Mouse (Mus musculus) myocyte (in vitro differentiated cells): Measurements from ENCODE around the gene Slc1a3. TPM values are rescaled to one million over a fixed set of nuclear protein-coding genes. Genes with fewer than 3 reads are reported as not detected.

Source experiments
- H3K27me3 ChIP-seq: one replicate; pipeline ENCODE4 v1.6.1; 2011; ENCODE audit not compliant: control insufficient read depth, insufficient read depth, insufficient read length
- H3K36me3 ChIP-seq: one replicate; pipeline ENCODE4 v1.6.1; 2011; ENCODE audit not compliant: control insufficient read depth, insufficient read depth
- H3K4me2 ChIP-seq: one replicate; pipeline ENCODE4 v1.6.1; 2011; ENCODE audit warnings: low read depth, control low read depth
- H3K4me3 ChIP-seq: one replicate; pipeline ENCODE4 v1.5.1; 2011; ENCODE audit warnings: mild to moderate bottlenecking, control low read depth, moderate library complexity
- H3K79me2 ChIP-seq: one replicate; pipeline ENCODE4 v1.6.1; 2011; ENCODE audit not compliant: control insufficient read depth, insufficient read depth
- H3ac ChIP-seq: one replicate; pipeline ENCODE4 v1.6.1; 2011; ENCODE audit not compliant: control insufficient read depth, insufficient read length
- CEBPB ChIP-seq: IDR thresholded peaks from 2 replicates; pipeline ENCODE4 v1.6.1; 2011; ENCODE audit warnings: mild to moderate bottlenecking, moderate library complexity; ENCODE audit not compliant: poor library complexity, insufficient read depth, severe bottlenecking
- E2F4 ChIP-seq: IDR thresholded peaks from one replicate; pipeline ENCODE4 v1.6.1; 2011; ENCODE audit warnings: mild to moderate bottlenecking, control low read depth, moderate library complexity; ENCODE audit not compliant: insufficient read depth
- MAX ChIP-seq: IDR thresholded peaks from one replicate; pipeline ENCODE4 v1.6.1; 2011; ENCODE audit warnings: low read depth, mild to moderate bottlenecking, control low read depth
- MYOD1 ChIP-seq, 3 experiments: IDR thresholded peaks; one replicate each; pipeline ENCODE4 v1.6.1; 2011; ENCODE audit warnings: control low read depth in 2 of 3, low read depth in 2 of 3, mild to moderate bottlenecking in 2 of 3, moderate library complexity in 1 of 3; ENCODE audit not compliant: insufficient read length in 2 of 3, control insufficient read depth in 1 of 3
- MYOG ChIP-seq, 3 experiments: IDR thresholded peaks; one replicate each; pipeline ENCODE4 v1.6.1; 2011; ENCODE audit warnings: control low read depth in 2 of 3, low read depth in 2 of 3, mild to moderate bottlenecking in 2 of 3; ENCODE audit not compliant: insufficient read length in 2 of 3, control insufficient read depth in 1 of 3, insufficient read depth in 1 of 3
- POLR2A ChIP-seq: IDR thresholded peaks from one replicate; pipeline ENCODE4 v1.6.1; 2011; ENCODE audit warnings: low read depth, mild to moderate bottlenecking, control low read depth, moderate library complexity; ENCODE audit not compliant: insufficient read length
- POLR2AphosphoS2 ChIP-seq: IDR thresholded peaks from one replicate; pipeline ENCODE4 v1.6.1; 2011; ENCODE audit warnings: low read depth, control low read depth; ENCODE audit not compliant: insufficient read length
- REST ChIP-seq: IDR thresholded peaks from one replicate; pipeline ENCODE4 v1.6.1; 2011; ENCODE audit warnings: mild to moderate bottlenecking, control low read depth, moderate library complexity; ENCODE audit not compliant: insufficient read depth, insufficient read length
- SRF ChIP-seq: IDR thresholded peaks from one replicate; pipeline ENCODE4 v1.6.1; 2011; ENCODE audit warnings: low read depth; ENCODE audit not compliant: control insufficient read depth, insufficient read length
- TCF12 ChIP-seq: IDR thresholded peaks from one replicate; pipeline ENCODE4 v1.6.1; 2011; ENCODE audit warnings: mild to moderate bottlenecking, control low read depth; ENCODE audit not compliant: poor library complexity, insufficient read depth, severe bottlenecking
- TCF3 ChIP-seq: IDR thresholded peaks from one replicate; pipeline ENCODE4 v1.6.1; 2011; ENCODE audit warnings: low read depth, control low read depth; ENCODE audit not compliant: insufficient read length
- USF1 ChIP-seq: IDR thresholded peaks from one replicate; pipeline ENCODE4 v1.6.1; 2011; ENCODE audit warnings: low read depth, mild to moderate bottlenecking, control low read depth, moderate library complexity
- polyA plus RNA-seq: library from polyadenylated mRNA; unstranded; fragments of >200 nt; fragmentation: generic; extraction: Trizol; gene quantifications from one replicate; pipeline ENCODE4 v1.2.1, GENCODE M21; 2012; ENCODE audit warnings: missing spikeins

Gene Slc1a3
- 0.47 TPM for polyA plus RNA-seq

GRCm38 (mm10) chr15:8710146-8711006 is at the start of gene Slc1a3:
Gene Slc1a3, minus strand, starts transcription at chr15:8710764.
- TF ChIP-seq USF1 (no peak), TCF3 (no peak), REST (no peak), POLR2A (peak; percentile 45)
- no peaks in the 10 kb centered on the region for H3K36me3 ChIP-seq
- H3K27me3 ChIP-seq = no peaks in the 10 kb centered on the region
- no peak within 1 kb of the TSS for H3ac ChIP-seq
- peak within 1 kb of the TSS; percentile 29 for H3K4me3 ChIP-seq
- no peaks in the 10 kb centered on the region for H3K79me2 ChIP-seq
- peak within 1 kb of the TSS; percentile 87 for H3K4me2 ChIP-seq

- TF ChIP-seq TCF3 (no peak), POLR2AphosphoS2 (no peak), SRF (no peak), TCF12 (no peak), CEBPB (no peak), MAX (no peak), MYOD1 (IDR thresholded peaks at IDR 0.05; ENCODE audit: control insufficient read depth in 1 of 3, insufficient read length in 2 of 3, low read depth in 2 of 3) (no peak), E2F4 (no peak), MYOG (IDR thresholded peaks at IDR 0.05; ENCODE audit: control insufficient read depth in 1 of 3, insufficient read depth in 1 of 3, insufficient read length in 2 of 3, low read depth in 2 of 3) (no peak)
- Histone ChIP-seq H3K36me3 (no peaks in the 10 kb centered on the region), H3ac (no peak overlapping the region), H3K4me2 (peak overlapping the region; percentile 4), H3K4me3 (no peak overlapping the region), H3K27me3 (no peaks in the 10 kb centered on the region), H3K79me2 (no peaks in the 10 kb centered on the region)
These were observed 48.5 kb upstream of the Slc1a3 start for GRCm38 (mm10) chr15:8759026-8759425.

- Histone ChIP-seq H3K36me3 (no peaks in the 10 kb centered on the region), H3K4me2 (no peak overlapping the region), H3K79me2 (no peaks in the 10 kb centered on the region), H3K4me3 (no peak overlapping the region), H3K27me3 (no peaks in the 10 kb centered on the region), H3ac (no peak overlapping the region)
- TF ChIP-seq MYOG (IDR thresholded peaks at IDR 0.05; ENCODE audit: control insufficient read depth in 1 of 3, insufficient read depth in 1 of 3, insufficient read length in 2 of 3, low read depth in 2 of 3) (no peak), USF1 (no peak), MAX (no peak), REST (no peak), MYOD1 (IDR thresholded peaks at IDR 0.05; ENCODE audit: control insufficient read depth in 1 of 3, insufficient read length in 2 of 3, low read depth in 2 of 3) (no peak), POLR2AphosphoS2 (no peak), SRF (no peak), TCF12 (no peak), TCF3 (no peak), E2F4 (no peak)
These were observed 45.9 kb upstream of the Slc1a3 start for GRCm38 (mm10) chr15:8756441-8756840.

GRCm38 (mm10) chr15:8749762-8750161 is 39.2 kb upstream of the Slc1a3 start:
- no peaks in the 10 kb centered on the region for H3K36me3 ChIP-seq
- no peaks in the 10 kb centered on the region for H3K79me2 ChIP-seq
- no peaks in the 10 kb centered on the region for H3K27me3 ChIP-seq
- no peak overlapping the region for H3ac ChIP-seq
- no peak overlapping the region for H3K4me2 ChIP-seq
- TF ChIP-seq SRF (no peak), REST (no peak), TCF12 (no peak), MYOG (IDR thresholded peaks at IDR 0.05; ENCODE audit: control insufficient read depth in 1 of 3, insufficient read depth in 1 of 3, insufficient read length in 2 of 3, low read depth in 2 of 3) (no peak), POLR2A (no peak), CEBPB (no peak), TCF3 (no peak), USF1 (no peak), MYOD1 (IDR thresholded peaks at IDR 0.05; ENCODE audit: control insufficient read depth in 1 of 3, insufficient read length in 2 of 3, low read depth in 2 of 3) (no peak), E2F4 (no peak)
- no peak overlapping the region for H3K4me3 ChIP-seq

- TF ChIP-seq TCF3 = no peak
- TF ChIP-seq POLR2A = no peak
- no peak for TF ChIP-seq REST
- TF ChIP-seq USF1 = no peak
- TF ChIP-seq SRF = no peak
- TF ChIP-seq MYOD1 (IDR thresholded peaks at IDR 0.05; ENCODE audit: control insufficient read depth in 1 of 3, insufficient read length in 2 of 3, low read depth in 2 of 3) = no peak
- no peak for TF ChIP-seq TCF12
- TF ChIP-seq CEBPB = no peak
- TF ChIP-seq MYOG (IDR thresholded peaks at IDR 0.05; ENCODE audit: control insufficient read depth in 1 of 3, insufficient read depth in 1 of 3, insufficient read length in 2 of 3, low read depth in 2 of 3) = no peak
- TF ChIP-seq MAX = no peak
- TF ChIP-seq E2F4 = no peak
- TF ChIP-seq POLR2AphosphoS2 = no peak
- no peaks in the 10 kb centered on the region for H3K27me3 ChIP-seq
- H3K4me2 ChIP-seq = no peak overlapping the region
- H3ac ChIP-seq = no peak overlapping the region
- H3K4me3 ChIP-seq = no peak overlapping the region
- H3K79me2 ChIP-seq = no peaks in the 10 kb centered on the region
- no peaks in the 10 kb centered on the region for H3K36me3 ChIP-seq
These were observed 38.2 kb upstream of the Slc1a3 start for GRCm38 (mm10) chr15:8748771-8749170.
